Mouse (Mus musculus) layer of hippocampus, postnatal 14 days (tissue): ENCODE measurements around the gene Rab11b. TPM values are rescaled to one million over a fixed set of nuclear protein-coding genes. Genes with fewer than 3 reads are reported as not detected.

Source experiments
- DNase-seq, 2 experiments: peaks; one replicate each; pipeline ENCODE4 v3.0.0; 2021 to 2022; ENCODE audit warnings: low spot score in 2 of 2, mixed read lengths in 1 of 2
- long read RNA-seq, 2 experiments: library from polyadenylated mRNA; stranded (forward); transcript quantifications; one replicate each; pipeline ENCODE4 v2.0.0; 2021
- total RNA-seq, 2 experiments: library from RNA; stranded (reverse); gene quantifications; 2 replicates each; pipeline ENCODE4 v1.2.3; 2021

The Rab11b gene
- 100 to 1,000 TPM; 281 to 286 TPM for total RNA-seq
- long read RNA-seq, experiment 1, full-length matches to known transcripts = 343 of 364 reads
- long read RNA-seq, experiment 1, partial matches to known transcripts = 7 of 364 reads
- long read RNA-seq, experiment 1, other reads (novel, unspliced or antisense) = 14 of 364 reads
- long read RNA-seq, experiment 2, full-length matches to known transcripts = 384 of 412 reads
- long read RNA-seq, experiment 2, partial matches to known transcripts = 4 of 412 reads
- long read RNA-seq, experiment 2, other reads (novel, unspliced or antisense) = 24 of 412 reads

- DNase-seq = peak; percentile 100
These were observed at the start of gene Rab11b for GRCm38 (mm10) chr17:33760255-33761165. Gene Rab11b (minus strand): TSS chr17:33760530.

GRCm38 (mm10) chr17:33808192-33808591 is 47.9 kb upstream of the Rab11b start:
- DNase-seq = no peak

GRCm38 (mm10) chr17:33807181-33807888 is 47.0 kb upstream of the Rab11b start:
- DNase-seq = no peak

- no peak for DNase-seq
These were observed 44.4 kb upstream of the Rab11b start for GRCm38 (mm10) chr17:33804745-33805144.

- DNase-seq = no peak
These were observed 43.9 kb upstream of the Rab11b start for GRCm38 (mm10) chr17:33804205-33804604.

- no peak for DNase-seq
These were observed 41.9 kb upstream of the Rab11b start for GRCm38 (mm10) chr17:33802221-33802620.

GRCm38 (mm10) chr17:33799277-33799676 is 38.9 kb upstream of the Rab11b start:
- no peak for DNase-seq

- DNase-seq = no peak
These were observed 38.0 kb upstream of the Rab11b start for GRCm38 (mm10) chr17:33798306-33798705.

GRCm38 (mm10) chr17:33788732-33789131 is 28.4 kb upstream of the Rab11b start:
- DNase-seq = no peak

GRCm38 (mm10) chr17:33786375-33786774 is 26.0 kb upstream of the Rab11b start:
- no peak for DNase-seq

- no peak for DNase-seq
These were observed 24.6 kb upstream of the Rab11b start for GRCm38 (mm10) chr17:33784939-33785338.

- DNase-seq = no peak
These were observed 23.1 kb upstream of the Rab11b start for GRCm38 (mm10) chr17:33783408-33783807.

- DNase-seq = no peak
These were observed 21.7 kb upstream of the Rab11b start for GRCm38 (mm10) chr17:33782067-33782466.

- peak; percentile 43 to 49 for DNase-seq
These were observed 21.0 kb upstream of the Rab11b start, which contains the start of gene Angptl4 for GRCm38 (mm10) chr17:33781124-33781977. Gene Angptl4 (minus strand): TSS chr17:33781830.

GRCm38 (mm10) chr17:33780431-33780830 is 20.1 kb upstream of the Rab11b start:
- no peak for DNase-seq

GRCm38 (mm10) chr17:33779967-33780295 is 19.6 kb upstream of the Rab11b start:
- no peak for DNase-seq

- peak; percentile 86 to 94 for DNase-seq
These were observed 19.1 kb upstream of the Rab11b start for GRCm38 (mm10) chr17:33779271-33779966.

- no peak for DNase-seq
These were observed 15.0 kb upstream of the Rab11b start for GRCm38 (mm10) chr17:33775287-33775686.

- DNase-seq = no peak
These were observed 14.3 kb upstream of the Rab11b start for GRCm38 (mm10) chr17:33774573-33775155.
